Mouse (Mus musculus) gastrocnemius, adult 8-10 months (tissue): ENCODE measurements around the gene Patz1. TPM values are rescaled to one million over a fixed set of nuclear protein-coding genes. Genes with fewer than 3 reads are reported as not detected.

Source experiments
- DNase-seq, 2 experiments: peaks; one replicate each; pipeline ENCODE4 v3.0.0; 2022; ENCODE audit warnings: low spot score in 2 of 2
- total RNA-seq, 4 experiments: library from RNA; stranded (reverse); gene quantifications; 2 replicates each; pipeline ENCODE4 v1.2.4; 2022

Patz1 gene
- total RNA-seq, 4 experiments from 2014 or later: 13.0 to 22.3 (median 19.2) TPM

DNA sequence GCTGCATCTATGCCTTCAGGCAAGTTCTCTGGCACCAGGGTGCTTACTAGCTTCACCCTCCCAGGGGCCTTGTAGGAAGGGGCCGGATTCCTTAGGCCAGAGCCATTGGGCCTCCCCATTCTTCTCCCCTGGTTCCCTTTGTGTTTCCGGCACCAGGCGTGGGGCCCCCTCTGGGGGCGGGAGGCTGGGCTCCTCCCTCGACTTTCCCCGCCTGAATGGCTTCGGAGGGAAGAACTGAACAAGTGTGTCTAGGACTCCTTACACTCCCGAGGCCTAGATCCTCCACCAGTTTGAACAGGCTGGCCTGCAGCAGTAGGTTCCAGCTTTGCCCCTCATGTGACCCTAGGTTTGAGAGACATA is 3.4 kb downstream of the Patz1 start:
- no peak for DNase-seq

DNA sequence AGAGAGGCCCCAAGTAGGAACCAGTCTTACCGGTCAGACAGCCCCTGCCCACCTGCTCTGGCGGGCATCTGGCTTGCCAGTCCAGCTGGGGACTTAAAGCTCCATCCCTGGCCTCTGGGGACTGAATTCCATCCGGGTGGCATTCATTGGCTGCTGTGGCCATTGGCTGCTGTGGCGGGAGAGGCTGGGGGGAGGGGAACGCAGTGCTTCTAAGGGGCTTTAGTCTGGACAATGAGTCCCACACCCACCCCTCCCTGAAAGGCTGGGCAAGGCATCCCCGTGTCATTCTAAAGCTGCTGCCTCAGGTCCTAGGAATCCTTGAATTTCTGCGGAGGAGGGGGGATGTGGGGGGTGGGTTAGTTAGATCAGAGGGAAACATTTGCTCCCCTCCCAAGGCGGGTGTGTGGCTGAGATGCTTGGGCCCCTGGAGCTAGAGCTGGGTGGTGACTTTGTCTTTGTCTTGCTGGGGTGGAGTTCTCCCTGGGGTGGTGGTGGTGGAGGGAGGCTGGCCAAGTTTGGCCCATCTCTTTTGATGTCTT is 4.1 kb downstream of the Patz1 start:
- no peak for DNase-seq

DNA sequence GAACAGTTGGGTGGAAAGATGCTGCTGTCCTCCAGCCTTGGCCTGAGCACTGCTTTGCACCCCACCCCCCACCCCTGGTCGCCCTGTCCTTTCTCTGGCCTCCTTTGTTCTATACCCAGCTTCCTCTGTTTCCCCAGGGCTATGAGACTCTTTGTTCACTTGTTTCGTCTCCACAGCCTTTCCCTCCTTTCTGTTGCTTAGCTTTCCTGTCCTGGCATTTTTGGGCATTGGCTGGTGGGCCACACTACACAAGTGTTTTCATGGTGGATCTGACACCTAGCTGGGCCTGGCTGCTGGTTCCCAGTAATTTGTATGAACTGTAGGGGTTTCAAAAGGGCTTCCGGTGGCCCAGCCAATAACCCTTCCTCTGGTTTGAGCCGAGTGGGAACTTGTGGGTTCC is 4.7 kb downstream of the Patz1 start:
- DNase-seq: no peak

DNA sequence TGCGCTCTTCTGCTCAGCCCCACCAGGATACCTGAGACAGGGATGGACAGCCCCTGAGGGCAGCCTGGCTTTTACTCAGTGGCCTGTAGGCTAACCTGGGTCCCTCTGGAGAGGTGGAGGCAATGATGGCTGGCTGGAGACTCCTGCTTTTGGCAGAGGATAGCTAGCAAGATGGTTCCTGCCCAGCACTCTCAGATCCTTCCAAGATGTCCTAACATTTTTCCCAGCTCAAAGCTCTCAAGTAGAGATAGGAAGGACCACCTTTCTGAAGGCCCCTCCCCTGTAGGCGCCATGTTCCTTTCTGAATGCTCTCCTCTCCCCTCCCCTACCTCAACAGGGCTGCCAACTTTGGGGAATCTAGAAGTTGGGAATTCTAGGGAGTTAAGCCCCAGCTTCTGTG is 6.0 kb downstream of the Patz1 start:
- no peak for DNase-seq

DNA sequence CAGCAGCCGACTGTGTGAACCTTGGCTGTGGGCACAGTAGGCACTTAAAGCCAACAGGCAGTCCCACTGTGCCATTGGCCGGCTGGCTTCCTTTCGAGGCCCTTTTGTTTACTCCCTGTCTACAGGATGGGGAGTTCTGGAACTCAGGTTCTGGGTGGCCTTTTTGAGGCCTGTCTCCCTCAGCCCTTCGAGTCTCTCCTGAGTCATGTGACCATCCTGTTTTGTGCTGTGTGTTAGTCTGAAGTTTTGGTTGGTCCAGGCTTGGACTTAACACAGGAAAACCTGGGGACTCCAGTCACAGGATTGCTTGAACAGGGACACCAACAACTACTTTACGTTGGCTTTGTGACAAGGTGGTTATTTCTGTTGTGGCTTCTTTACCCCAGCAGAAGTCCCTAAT is 7.4 kb downstream of the Patz1 start:
- DNase-seq: no peak

DNA sequence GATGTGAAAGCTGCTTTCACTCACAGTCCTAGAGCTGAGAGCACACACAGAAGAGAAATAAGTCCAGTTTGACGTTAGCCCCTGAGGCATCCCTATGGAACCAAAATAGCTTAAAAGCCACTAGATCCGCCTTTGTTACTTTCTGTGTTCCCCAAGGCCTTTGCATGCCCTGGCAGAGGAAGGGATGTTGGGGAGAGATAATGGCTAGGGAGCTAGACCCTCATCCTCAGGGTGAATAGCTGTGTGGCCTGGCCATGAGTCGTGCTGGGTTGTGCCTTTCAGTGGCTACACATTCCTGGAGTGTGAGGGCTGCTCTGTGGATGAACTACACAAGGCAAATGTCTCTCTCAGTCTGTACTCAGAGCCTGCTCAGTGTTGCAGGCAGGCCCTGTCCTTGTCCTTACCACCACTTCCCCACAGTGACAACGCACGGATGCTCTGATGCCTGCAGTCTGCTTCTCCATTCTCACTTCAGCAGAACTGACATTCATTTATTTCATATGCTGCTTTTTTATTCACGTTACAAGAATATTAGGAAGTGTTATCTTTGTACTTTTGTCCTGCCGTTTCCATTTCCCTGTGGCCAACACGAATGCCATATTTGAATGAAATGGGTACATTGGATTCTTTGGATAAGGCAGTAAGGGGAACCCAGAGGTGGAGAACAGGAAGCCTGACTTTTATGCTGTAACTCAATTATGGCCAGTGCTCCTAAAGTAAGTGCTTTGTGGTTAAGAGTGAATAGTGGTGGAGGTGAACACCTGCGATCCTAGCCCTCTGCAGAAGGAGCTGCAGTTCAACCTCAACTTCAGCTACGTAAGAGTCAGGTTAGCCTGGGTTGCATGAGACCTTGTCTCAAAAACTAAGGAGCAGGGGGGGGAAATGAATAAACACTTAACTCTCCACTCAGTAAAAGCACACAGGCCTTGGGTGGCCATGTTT is 9.5 kb downstream of the Patz1 start:
- DNase-seq: no peak

DNA sequence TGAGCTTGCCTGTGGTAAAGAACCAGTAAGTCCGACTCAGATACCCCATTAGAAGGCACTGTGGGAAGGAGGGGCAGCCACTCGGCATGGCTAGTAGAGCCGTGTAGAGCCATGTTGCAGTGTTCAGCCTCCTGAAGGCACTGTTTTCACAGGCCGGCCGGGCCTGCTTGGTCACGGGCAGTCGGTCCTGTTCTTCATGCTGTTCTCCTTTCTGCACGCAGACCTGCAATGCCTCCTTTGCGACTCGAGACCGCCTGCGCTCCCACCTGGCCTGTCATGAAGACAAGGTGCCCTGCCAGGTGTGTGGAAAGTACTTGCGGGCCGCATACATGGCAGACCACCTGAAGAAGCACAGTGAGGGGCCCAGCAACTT is 10.1 kb downstream of the Patz1 start:
- no peak for DNase-seq

DNA sequence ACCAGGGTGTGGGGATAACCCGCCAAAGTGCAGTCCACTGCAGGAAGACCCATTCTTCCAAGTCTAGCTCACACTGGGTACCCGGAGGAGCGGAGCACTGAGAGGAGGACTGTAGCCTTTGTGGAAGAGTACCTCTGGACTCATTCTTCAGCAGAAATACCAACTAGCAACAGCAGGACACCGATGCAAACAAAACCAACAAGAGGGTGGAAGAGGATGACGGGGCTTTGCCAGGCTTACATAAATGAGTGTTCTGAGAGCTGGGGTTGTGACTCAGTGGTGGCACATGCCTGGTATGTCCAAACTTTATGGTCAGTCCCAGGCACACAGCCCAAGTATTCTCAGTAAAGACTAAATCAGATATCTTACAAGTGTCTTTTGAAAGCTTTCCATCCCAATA is 12.4 kb downstream of the Patz1 start:
- DNase-seq: no peak

DNA sequence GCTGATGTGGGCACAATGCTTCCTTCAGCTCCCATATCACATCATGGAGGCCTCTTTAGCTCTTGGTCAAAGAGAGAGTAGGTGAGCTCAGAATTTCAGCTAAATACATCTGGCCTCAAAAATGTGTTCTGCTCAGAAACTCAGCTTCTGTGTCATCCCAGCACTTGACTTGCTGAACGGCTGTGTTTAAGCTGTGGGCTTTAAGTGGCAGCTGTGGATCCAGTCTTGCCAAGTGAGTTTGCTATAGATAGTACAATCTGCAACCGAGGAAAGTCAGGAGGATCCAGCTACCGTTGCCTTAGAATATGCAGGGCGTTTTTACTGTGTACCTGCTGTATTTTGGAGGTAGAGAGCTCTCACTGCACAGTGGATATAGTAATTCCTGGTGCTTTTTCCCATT is 13.7 kb downstream of the Patz1 start:
- DNase-seq: no peak

DNA sequence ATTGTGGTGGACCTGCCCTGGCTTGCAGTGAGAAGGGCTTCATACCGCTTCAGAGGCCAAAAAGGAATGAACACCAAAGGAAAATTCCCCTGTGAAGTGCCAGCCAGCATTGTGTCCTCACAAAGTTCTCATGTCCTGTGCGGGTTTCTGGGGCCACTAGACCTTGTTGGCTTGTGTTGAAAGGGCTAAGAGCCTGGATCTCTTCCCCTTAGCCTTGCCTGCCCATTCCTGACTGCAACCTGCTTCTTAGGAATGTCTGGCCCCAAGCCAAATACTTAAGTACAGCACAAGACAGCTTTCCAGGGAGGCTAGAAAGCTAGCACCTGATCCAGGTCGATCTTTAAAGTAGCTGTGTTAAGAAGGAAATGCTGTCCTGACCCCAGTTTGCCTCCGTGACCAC is 14.1 kb downstream of the Patz1 start:
- DNase-seq: no peak

DNA sequence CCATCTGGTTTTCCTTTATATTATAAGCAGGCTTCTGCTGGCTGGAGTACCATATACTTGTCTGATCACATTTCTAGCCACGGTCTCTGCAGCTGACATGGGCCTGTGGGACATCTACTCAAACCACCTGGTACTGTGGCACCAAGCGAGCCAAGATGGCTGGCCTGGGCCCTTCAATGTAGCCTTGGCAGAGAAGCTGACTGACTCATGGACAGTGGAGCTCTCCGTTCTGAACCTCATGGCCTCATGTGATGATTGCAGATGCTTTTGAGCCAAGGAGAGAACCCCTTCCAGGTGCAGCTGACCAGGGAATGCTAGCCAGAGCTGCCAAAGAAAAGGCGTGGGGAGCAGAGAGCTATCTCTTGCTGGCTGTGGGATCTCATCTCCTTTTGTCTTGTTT is 17.1 kb downstream of the Patz1 start:
- DNase-seq: no peak

DNA sequence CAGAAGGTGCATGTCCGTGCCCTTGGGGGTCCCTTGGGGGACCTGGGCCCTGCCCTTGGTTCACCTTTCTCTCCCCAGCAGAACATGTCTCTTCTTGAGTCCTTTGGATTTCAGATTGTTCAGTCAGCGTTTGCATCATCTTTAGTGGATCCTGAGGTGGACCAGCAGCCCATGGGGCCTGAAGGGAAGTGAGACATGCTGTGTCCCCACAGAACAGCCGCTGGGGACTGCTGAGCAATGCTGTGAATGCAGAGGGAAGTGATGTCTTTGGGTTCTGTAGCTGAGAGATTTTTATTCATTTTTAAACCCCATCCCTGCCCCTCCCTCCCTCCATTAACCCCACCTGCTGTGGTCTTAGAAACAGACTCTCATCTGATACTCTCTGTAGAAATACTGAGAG is 19.2 kb downstream of the Patz1 start:
- DNase-seq: no peak

DNA sequence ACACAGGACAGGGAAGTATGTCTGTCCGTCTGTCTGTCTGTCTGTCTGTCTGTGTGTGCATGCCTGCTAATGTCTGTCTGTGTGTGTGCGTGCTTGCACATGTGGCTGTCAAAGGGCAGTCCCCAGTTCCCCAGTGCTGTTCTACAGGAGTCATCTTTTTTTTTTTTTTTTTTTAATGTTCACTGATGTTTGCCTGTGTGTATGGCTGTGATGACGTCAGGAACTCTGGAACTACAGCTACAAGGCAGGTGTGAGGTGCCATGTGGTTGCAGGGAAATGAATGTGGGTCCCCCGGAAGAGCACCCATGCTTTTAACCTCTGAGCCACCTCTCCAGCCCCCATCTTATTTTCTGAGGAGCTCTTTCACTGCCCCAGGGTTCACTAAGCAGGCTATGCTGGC is 21.2 kb downstream of the Patz1 start:
- no peak for DNase-seq

DNA sequence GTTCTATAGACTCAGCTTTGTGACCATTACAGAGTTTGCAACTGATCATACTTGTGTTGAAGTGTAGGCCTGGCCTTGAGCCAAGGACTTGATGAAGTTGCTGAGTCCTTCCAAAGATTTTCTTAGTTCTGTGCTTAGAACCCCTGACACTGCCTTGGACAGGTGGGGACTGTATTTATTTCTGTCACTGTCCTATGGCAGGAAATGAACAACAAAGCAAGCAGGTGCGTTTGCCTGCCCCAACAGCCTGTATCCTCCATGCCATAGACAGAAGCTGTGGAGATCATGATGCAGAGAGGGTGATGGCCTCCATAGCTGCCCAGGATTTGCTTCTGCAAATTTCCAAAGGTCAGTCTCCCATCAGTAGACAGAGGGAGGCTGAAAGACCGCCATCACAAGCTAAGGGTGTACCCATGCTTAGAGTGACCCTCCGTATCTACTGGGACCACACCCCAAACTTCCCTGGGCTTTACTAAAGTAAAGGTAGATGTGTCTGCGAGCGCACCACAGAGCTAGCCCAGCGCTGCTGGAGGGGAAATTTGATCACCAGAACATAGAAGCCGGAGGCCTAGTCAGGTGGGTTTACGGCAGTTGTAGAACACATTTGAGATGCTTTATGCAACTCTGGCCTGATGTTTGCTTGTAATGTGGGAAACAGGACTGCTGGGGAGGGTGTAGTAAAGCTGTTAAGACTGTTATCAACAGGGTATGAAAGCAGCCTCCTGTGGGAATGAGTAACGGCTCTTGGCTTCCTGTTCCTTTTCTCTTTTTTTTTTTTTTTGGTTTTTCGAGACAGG is 22.3 kb downstream of the Patz1 start:
- DNase-seq: no peak

DNA sequence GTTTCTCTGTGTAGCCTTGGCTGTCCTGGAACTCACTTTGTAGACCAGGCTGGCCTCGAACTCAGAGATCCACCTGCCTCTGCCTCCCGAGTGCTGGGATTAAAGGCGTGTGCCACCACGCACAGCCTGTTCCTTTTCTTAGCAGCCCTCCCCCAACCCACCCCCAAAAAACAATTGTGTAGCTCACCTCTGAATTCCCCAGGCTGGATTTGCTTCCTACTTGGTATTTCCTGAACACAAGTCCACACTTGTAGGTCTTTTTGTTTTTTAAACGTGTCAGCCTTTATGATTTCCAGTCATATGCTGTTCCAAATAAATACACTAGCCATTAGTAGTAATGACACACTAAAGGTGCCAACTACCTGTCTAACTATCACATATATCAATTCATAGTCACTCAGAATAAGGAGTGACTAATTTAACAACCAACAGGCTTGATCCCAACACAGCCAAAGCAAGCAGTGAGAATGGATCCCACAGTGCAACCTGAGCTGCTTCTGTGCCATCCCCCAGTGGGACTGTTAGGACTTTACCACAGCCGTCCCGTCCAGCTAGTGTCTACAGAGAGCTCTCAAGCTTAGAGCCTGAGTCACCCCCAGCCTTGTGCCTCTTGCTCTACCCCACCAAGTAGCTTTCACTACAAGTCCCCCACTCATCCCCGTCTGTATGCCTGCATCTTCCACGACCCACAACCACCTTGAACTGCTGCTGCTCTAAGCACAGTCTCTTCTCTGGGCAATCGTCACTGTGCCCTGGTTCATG is 23.1 kb downstream of the Patz1 start:
- no peak for DNase-seq

DNA sequence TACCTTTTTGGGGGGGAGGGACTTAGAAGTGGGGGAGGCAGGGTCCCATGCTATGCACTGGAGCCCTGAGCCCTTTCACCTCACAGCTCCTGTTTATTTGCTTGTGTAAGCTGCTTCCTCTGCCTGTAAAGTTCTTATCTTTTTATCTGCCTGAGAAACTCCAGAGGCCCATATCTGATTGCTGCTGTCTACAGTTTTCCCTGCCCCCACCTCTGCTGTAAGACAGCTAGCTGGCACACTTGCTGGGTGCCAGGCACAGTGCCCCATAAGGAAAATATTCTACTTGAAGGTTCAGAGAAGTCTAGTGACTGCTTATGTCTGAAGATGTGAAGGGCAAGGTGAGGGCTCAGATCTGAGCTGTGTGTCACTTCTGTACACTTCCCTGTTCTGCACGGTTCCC is 24.6 kb downstream of the Patz1 start:
- DNase-seq: no peak

DNA sequence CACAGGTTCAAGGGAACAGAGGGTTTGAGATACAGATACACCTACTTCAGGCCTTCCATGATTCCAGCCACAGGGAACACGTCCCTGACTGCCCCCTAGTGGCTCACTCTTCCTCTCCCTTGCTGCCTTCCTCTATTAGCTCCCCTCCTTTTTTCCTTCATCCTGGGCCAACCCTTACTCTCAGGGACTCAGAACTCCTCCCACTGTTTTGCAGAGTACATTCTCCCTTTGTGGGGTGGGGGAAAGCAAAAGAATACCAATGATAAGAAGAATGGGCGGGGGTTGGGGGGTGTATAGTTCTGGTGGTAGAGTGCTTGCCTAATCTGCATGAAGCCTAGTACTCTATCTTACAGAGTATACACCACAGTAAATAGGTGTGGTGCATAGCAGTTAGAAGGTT is 25.5 kb downstream of the Patz1 start:
- DNase-seq: peak; percentile 48 to 55

DNA sequence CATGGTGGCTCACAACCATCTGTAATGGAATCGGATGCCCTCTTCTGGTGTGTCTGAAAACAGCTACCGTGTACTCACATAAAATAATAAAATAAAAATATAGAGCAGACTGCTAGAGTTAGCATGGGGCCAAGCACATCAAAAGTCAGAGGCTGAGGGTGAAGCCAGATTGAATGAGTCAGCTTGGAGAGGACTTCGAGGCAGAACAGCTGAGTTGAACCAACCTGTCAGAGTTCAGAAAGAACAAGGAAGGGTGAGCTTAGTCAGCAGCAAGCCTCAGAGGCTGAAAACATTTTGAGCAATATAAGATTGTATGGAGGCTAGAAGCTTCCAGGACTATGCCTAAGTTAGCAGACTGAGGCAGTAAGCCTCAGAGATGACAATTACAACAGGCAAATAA is 29.6 kb downstream of the Patz1 start:
- no peak for DNase-seq

DNA sequence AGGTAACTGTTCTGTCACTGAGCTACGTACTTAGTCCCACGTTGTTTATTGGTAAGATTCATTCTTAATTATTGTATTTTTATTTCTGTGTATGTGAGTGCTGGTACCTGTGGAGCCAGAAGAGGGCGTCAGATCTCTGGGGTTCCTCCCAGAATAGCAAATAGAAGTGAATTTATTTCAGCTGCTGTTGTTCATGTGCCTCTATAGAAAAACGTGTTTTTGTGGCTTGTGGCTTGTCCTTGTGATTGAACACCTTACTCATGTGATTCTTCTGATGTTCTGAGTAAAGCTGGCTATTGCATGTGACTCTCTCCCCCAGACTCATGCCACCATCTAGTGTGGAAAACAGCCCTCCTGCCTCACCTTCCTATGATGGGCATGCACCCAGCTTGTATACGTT is 39.6 kb downstream of the Patz1 start:
- DNase-seq: no peak

DNA sequence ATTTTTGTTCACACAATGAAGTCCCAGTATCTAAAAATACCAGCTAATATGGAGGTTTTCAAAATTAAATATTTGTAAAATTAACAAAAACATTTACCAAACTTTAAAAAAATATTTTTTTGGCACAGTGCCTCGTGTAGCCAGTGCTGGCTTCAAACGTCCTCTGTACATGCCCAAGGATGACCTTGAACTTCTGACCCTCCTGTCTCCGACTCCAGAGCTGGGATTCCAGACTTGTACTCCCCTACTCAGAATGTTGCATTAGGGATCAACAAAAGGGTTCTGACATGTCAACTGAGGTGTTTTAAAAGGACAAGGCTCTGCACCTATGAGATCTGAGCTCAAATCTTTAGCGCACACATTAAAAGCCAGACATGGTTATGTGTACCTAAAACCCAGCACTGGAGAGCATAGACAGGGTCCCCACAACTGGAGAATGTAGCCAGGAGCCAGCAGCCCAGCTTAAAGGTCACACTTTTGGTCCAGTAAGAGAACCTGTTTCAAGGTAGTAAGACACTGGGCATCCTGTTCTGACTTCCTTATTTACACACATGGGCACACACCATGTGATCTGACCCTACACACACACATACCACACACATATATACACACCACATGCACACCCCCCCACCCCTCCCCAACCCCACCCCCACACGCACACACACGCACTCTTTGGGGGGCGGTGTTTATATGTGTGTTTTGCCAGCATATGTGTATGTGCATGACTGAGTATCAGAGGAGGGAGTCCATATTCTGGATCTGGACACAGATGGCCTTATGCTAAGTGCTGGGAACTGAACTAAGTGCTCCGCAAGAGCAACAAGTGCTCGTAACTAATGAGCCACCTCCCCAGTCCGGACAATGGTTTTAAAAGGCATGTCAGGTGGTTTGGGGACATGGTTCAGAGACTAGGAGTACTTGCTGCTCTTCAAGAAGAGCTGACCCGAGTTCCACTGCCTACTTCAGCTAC is 40.4 kb downstream of the Patz1 start:
- DNase-seq: no peak
